Comparison of ENCODE assay signal across 18 mouse cellular contexts in the genomic region with DNA sequence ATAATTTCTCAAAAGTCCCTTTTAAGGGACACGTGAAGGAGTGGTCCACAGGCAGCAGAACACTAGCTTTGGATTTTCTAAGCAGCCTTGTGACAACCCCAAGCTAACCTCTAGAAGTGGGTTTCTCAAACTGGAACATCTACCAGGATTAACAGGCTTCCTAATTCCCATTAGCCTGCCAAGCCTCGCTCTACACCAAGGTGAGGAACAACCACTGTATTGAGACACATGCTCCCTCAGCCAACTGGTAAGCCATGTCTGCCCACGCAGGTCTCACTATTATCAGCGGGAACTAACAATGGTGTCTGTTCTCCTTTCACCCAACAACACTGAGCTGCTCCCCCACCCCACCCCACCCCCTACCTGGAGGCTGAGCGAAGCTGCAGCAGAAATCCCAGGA.
"Had no signal": no experiment of that assay in that cellular context is flagged by ENCODE, and none has a peak within 500 bp of the region (broad histone marks: within the 10 kb centered on the region; RNA-seq: fewer than 3 reads in every experiment).

No protein-coding gene starts in this region.

- DNase-seq: cerebellum, adult 2 months; cerebellum, adult 8-10 months; cerebellum, adult 9-10 months; cerebellum, adult 9-11 months; cerebellum, postnatal 10 days; cerebellum, postnatal 14 days; cerebellum, postnatal 25 days; cerebellum, postnatal 36 days; embryo, embryonic 11 days; forebrain, postnatal 0 days; gastrocnemius, adult 2 months; gastrocnemius, postnatal 10 days; gastrocnemius, postnatal 14 days; gastrocnemius, postnatal 25 days; gastrocnemius, postnatal 36 days; heart, adult 11 months; heart, adult 18-20 months; heart, adult 2 months had no signal
